Mouse (Mus musculus) ES-E14 (cell line): ENCODE results near the gene Ccdc12. TPM values are rescaled to one million over a fixed set of nuclear protein-coding genes. Genes with fewer than 3 reads are reported as not detected.

Experiments used
- DNase-seq: peaks from one replicate; pipeline ENCODE4 v3.0.0-alpha.2; 2013; ENCODE audit warnings: low read depth, low spot score
- H3K27ac ChIP-seq: 2 replicates; pipeline ENCODE4 v1.5.1; 2012; ENCODE audit warnings: low read depth, mild to moderate bottlenecking, low read length, moderate library complexity, mixed read lengths; ENCODE audit not compliant: poor library complexity, insufficient read depth, severe bottlenecking
- H3K36me3 ChIP-seq: 2 replicates; pipeline ENCODE4 v1.6.1; 2012; ENCODE audit warnings: mild to moderate bottlenecking, low read length, moderate library complexity, mixed read lengths; ENCODE audit not compliant: control insufficient read depth, poor library complexity, insufficient read depth, severe bottlenecking
- H3K4me1 ChIP-seq, 2 experiments: fragments of 150-350 bp in 1 of 2; sonication (generic) in 1 of 2; 2 replicates each; pipeline ENCODE4 v1.6.1; 2012; ENCODE audit warnings: low read length in 2 of 2, mild to moderate bottlenecking in 1 of 2, mixed read lengths in 1 of 2; ENCODE audit not compliant: control insufficient read depth in 2 of 2, insufficient read depth in 2 of 2, poor library complexity in 1 of 2
- H3K4me3 ChIP-seq, 2 experiments: fragments of 150-350 bp in 1 of 2; sonication (generic) in 1 of 2; 2 replicates each; pipeline ENCODE4 v1.5.1; 2012; ENCODE audit warnings: low read length in 2 of 2, low read depth in 1 of 2, mild to moderate bottlenecking in 1 of 2, mixed read lengths in 1 of 2; ENCODE audit not compliant: insufficient read depth in 1 of 2, poor library complexity in 1 of 2, severe bottlenecking in 1 of 2
- H3K9ac ChIP-seq: 2 replicates; pipeline ENCODE4 v1.6.1; 2012; ENCODE audit warnings: low read depth, mild to moderate bottlenecking, low read length, mixed read lengths; ENCODE audit not compliant: poor library complexity, insufficient read depth, severe bottlenecking
- H3K9me3 ChIP-seq: fragments of 150-350 bp; sonication (generic); 2 replicates; pipeline ENCODE4 v1.6.1; 2012; ENCODE audit warnings: low read depth, mild to moderate bottlenecking, low read length; ENCODE audit not compliant: control insufficient read depth, insufficient read depth
- CHD2 ChIP-seq: IDR thresholded peaks from 2 replicates; pipeline ENCODE4 v1.6.1; 2014; ENCODE audit warnings: mild to moderate bottlenecking, low read depth, low read length, inconsistent platforms
- HCFC1 ChIP-seq: IDR thresholded peaks from 2 replicates; pipeline ENCODE4 v1.6.1; 2012; ENCODE audit warnings: low read length, inconsistent platforms, borderline replicate concordance; ENCODE audit not compliant: insufficient read depth
- MAFK ChIP-seq: IDR thresholded peaks from 2 replicates; pipeline ENCODE4 v1.6.1; 2014; ENCODE audit warnings: mild to moderate bottlenecking, low read depth, low read length, inconsistent platforms; ENCODE audit not compliant: insufficient read depth
- ZC3H11A ChIP-seq: IDR thresholded peaks from 2 replicates; pipeline ENCODE4 v1.6.1; 2012; ENCODE audit warnings: low read depth, mild to moderate bottlenecking, inconsistent platforms, low read length, borderline replicate concordance
- ZNF384 ChIP-seq: IDR thresholded peaks from 2 replicates; pipeline ENCODE4 v1.6.1; 2012; ENCODE audit warnings: low read depth, low read length, inconsistent platforms
- in situ Hi-C, 2 experiments: fragments of 600-800 bp; cut with MboI; formaldehyde crosslinking; loops; one replicate each; pipeline ENCODE4 v1.15.1; 2025; ENCODE audit warnings: low sequenced_read_pairs in 2 of 2, inconsistent platforms in 1 of 2; ENCODE audit not compliant: unreplicated experiment in 2 of 2
- total RNA-seq: library from RNA; depleted of rRNA; stranded (reverse); fragments of 300-350 nt; gene quantifications from 2 replicates; pipeline ENCODE4 v1.2.3, GENCODE M21; 2012

Ccdc12 gene
- total RNA-seq, 1 experiment = 79.9 TPM

DNA sequence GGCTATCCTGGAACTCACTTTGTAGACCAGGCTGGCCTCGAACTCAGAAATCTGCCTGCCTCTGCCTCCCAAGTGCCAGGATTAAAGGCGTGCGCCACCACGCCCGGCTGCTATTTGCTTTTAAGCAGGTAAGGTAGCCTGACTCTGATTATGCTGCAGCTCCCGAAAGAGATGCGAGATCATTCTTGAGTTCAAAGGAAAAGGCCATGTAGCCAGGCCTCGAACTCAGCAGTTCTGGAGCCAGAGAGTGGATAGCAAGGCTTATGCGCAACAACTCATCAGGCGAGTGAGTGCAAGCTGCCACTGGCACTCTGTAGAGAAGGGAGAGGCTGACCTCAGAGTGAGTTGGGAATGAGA, 674 bp upstream of the Ccdc12 start:
- no peak for DNase-seq
- in situ Hi-C loops = no loop called here
- Histone ChIP-seq H3K4me1 (peaks cover 6 to 24% of the 10 kb centered on the region in 2 experiments; a peak in 2 of 4 replicates), H3K36me3 (0 out of 2 replicates have a peak, but pooled peaks cover 4% of the 10 kb centered on the region), H3K27ac (peak overlapping the region; percentile 7; the same call in 1 of the 2 replicates), H3K9me3 (no peaks in the 10 kb centered on the region), H3K9ac (peak overlapping the region; percentile 51), H3K4me3 (peak overlapping the region; percentile 62 to 76)
- TF ChIP-seq CHD2 (no peak), MAFK (no peak), ZNF384 (no peak), HCFC1 (no peak), ZC3H11A (no peak)

DNA sequence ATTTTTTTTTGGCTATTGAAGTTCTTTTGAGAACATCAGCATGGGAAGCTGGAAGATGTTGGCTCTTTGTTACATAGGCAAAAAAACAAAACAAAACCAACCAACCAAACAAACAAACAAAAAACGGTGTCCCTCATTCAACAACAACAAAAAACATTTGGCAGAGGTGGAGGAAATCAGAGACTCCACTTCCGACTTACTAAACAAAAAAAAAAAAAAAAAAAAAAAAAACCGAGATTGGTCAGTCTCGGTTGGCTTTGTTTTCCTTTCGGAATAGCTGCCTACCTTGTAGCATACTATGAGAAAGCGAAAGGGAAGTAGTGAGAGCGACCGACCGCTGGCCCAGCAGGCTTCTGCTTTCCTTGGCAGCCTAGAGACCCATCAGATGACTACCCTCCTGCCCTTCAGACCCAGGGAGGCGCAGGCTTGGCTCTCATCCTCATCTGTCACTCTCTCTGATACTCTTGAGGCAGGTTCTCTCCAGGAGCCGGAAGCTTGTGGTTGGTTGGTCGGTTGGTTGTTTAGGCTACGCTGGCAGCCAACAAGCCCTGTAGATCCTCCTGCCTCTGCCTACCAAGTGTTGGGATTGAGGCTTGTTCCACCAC, 1.3 kb downstream of the Ccdc12 start:
- no peak for DNase-seq
- 0 out of 2 replicates have a peak overlapping the region, but pooled peaks have one; percentile 26 for H3K9ac ChIP-seq
- no peaks in the 10 kb centered on the region for H3K9me3 ChIP-seq
- H3K4me1 ChIP-seq = peaks cover 4 to 33% of the 10 kb centered on the region in 2 experiments; a peak in 2 of 4 replicates
- TF ChIP-seq CHD2 (no peak), MAFK (no peak), ZNF384 (0 out of 2 replicates have a peak, but pooled peaks have one; percentile 18)
- H3K4me3 ChIP-seq = peak overlapping the region; percentile 76 to 86; a peak in 3 of 4 replicates
- 0 out of 2 replicates have a peak, but pooled peaks cover 4% of the 10 kb centered on the region for H3K36me3 ChIP-seq
- in situ Hi-C loops = no loop called here
- no peak overlapping the region for H3K27ac ChIP-seq

DNA sequence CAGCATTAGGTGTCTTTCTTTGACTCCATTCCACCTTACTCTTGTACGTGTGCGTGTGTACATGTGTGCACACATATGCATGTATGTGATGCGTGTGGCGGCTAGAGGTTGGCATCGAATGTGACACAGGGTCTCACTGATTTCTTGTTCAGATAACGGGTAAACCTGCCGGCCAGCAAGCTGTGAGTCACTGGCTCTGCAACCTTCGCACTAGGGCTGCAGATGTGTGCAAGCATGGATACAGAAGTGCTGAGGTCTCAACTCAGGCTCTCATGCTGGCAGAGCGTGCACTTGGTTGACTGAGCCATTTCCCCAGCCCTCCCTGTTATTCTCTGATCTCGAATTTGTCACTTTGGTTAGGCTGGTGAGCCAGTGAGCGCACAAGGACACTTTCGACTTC, 3.2 kb downstream of the Ccdc12 start:
- H3K9me3 ChIP-seq = no peaks in the 10 kb centered on the region
- in situ Hi-C loops = no loop called here
- H3K4me1 ChIP-seq = peaks cover 3 to 28% of the 10 kb centered on the region in 2 experiments; a peak in 1 of 4 replicates
- TF ChIP-seq MAFK (no peak), CHD2 (no peak)
- H3K9ac ChIP-seq = peak overlapping the region; percentile 28; the same call in 1 of the 2 replicates
- H3K36me3 ChIP-seq = 0 out of 2 replicates have a peak, but pooled peaks cover 4% of the 10 kb centered on the region
- H3K27ac ChIP-seq = no peak overlapping the region
- DNase-seq = no peak
- H3K4me3 ChIP-seq = no peak overlapping the region

DNA sequence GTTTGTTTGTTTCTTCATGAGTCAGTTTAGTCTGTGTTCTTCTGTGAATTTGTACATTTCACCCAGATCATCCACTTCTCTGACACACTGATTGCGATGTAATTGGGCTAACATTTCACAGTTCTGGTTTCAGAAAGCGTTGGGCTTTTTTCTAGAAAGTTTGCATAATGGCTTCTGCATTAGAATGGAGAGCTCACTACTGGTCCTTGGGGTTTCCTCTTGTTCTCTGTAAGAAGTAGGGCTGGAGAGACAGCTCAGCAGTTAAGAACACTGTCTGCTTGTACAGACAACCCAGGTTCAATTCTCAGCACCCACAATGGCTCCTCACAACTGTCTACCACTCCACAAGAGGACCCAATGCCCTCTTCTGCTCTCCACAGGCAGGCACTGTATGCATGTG, 3.9 kb downstream of the Ccdc12 start:
- TF ChIP-seq MAFK = no peak
- Histone ChIP-seq H3K27ac (no peak overlapping the region), H3K9me3 (no peaks in the 10 kb centered on the region), H3K4me1 (peaks cover 3 to 25% of the 10 kb centered on the region in 2 experiments; a peak in 1 of 4 replicates), H3K4me3 (no peak overlapping the region), H3K36me3 (0 out of 2 replicates have a peak, but pooled peaks cover 4% of the 10 kb centered on the region), H3K9ac (peak overlapping the region; percentile 28; the same call in 1 of the 2 replicates)
- no peak for DNase-seq
- in situ Hi-C loops = no loop called here
